Mouse (Mus musculus) midbrain, embryonic 11.5 days (tissue): Measurements from ENCODE around the gene Tcea2. TPM values are rescaled to one million over a fixed set of nuclear protein-coding genes. Genes with fewer than 3 reads are reported as not detected.

Experiments
- ATAC-seq: fragments of 200-750 bp; cut with Nextera tagmentation; 2 replicates; pipeline ENCODE4 v1.8.0; 2017; ENCODE audit warnings: moderate TSS enrichment, moderate library complexity; ENCODE audit not compliant: low FRiP score
- DNase-seq: peaks from one replicate; pipeline ENCODE4 v3.0.0; 2015; ENCODE audit warnings: low spot score; ENCODE audit errors: missing footprints
- H3K27ac ChIP-seq: fragments of 300-500 bp; sonication (generic); 2 replicates; pipeline ENCODE4 v1.5.1; 2014; ENCODE audit warnings: low read depth, low read length
- H3K27me3 ChIP-seq: fragments of 300-500 bp; sonication (generic); 2 replicates; pipeline ENCODE4 v1.6.1; 2014; ENCODE audit warnings: mild to moderate bottlenecking, low read length, moderate library complexity, mixed read lengths; ENCODE audit not compliant: control insufficient read depth, insufficient read depth
- H3K36me3 ChIP-seq: fragments of 300-500 bp; sonication (generic); 2 replicates; pipeline ENCODE4 v1.6.1; 2014; ENCODE audit warnings: mild to moderate bottlenecking, low read length, moderate library complexity, mixed read lengths; ENCODE audit not compliant: control insufficient read depth, insufficient read depth
- H3K4me1 ChIP-seq: fragments of 300-500 bp; sonication (generic); 2 replicates; pipeline ENCODE4 v1.6.1; 2014; ENCODE audit warnings: low read length; ENCODE audit not compliant: control insufficient read depth, insufficient read depth
- H3K4me2 ChIP-seq: fragments of 300-500 bp; sonication (generic); 2 replicates; pipeline ENCODE4 v1.6.1; 2014; ENCODE audit warnings: mild to moderate bottlenecking, moderate library complexity
- H3K4me3 ChIP-seq: fragments of 300-500 bp; sonication (generic); 2 replicates; pipeline ENCODE4 v1.5.1; 2014; ENCODE audit warnings: low read depth, low read length
- H3K9ac ChIP-seq: fragments of 300-500 bp; sonication (generic); 2 replicates; pipeline ENCODE4 v1.6.1; 2014; ENCODE audit warnings: low read length
- H3K9me3 ChIP-seq: fragments of 300-500 bp; sonication (generic); 2 replicates; pipeline ENCODE4 v1.6.1; 2016; ENCODE audit warnings: low read length; ENCODE audit not compliant: control insufficient read depth
- WGBS: fragments of 180-500 bp; shearing (Covaris S2); extraction: QIAGEN DNeasy Blood & Tissue Kit; methylation state at CpG from one replicate; pipeline ENCODE4 v1.1.7; 2014; 5-methylcytosine and 5-hydroxymethylcytosine counted together
- polyA plus RNA-seq: library from polyadenylated mRNA; unstranded; fragments of >200 nt; fragmentation: Nextera tagmentation; extraction: Ambion mirVana; gene quantifications from 2 replicates; pipeline ENCODE4 v1.2.1, GENCODE M21; 2014

Gene Tcea2
- polyA plus RNA-seq, 1 experiment from 2014 or later, result 16.0 TPM

DNA sequence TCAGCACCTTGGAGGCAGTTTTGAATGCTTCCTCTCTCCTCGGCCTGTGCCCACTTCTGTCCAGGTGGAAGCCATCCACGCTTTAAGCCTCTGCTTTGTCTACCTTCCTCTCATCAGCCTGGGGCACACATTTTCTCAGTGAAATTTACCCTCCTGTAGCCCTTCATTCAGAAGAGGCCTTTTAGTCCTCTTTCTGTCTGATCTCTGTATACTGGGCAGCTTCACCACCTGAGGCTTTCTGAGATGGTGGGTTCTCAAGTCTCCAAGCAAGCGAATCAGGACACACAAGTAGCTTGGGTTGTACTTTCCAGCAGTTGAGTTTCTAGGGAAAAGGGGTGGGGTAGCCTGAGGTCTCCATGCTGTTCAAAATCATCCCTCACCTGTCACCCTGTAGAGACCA, 12.2 kb downstream of the Tcea2 start:
- WGBS, result 91% methylated on average over 3 of the region's 3 CpGs

DNA sequence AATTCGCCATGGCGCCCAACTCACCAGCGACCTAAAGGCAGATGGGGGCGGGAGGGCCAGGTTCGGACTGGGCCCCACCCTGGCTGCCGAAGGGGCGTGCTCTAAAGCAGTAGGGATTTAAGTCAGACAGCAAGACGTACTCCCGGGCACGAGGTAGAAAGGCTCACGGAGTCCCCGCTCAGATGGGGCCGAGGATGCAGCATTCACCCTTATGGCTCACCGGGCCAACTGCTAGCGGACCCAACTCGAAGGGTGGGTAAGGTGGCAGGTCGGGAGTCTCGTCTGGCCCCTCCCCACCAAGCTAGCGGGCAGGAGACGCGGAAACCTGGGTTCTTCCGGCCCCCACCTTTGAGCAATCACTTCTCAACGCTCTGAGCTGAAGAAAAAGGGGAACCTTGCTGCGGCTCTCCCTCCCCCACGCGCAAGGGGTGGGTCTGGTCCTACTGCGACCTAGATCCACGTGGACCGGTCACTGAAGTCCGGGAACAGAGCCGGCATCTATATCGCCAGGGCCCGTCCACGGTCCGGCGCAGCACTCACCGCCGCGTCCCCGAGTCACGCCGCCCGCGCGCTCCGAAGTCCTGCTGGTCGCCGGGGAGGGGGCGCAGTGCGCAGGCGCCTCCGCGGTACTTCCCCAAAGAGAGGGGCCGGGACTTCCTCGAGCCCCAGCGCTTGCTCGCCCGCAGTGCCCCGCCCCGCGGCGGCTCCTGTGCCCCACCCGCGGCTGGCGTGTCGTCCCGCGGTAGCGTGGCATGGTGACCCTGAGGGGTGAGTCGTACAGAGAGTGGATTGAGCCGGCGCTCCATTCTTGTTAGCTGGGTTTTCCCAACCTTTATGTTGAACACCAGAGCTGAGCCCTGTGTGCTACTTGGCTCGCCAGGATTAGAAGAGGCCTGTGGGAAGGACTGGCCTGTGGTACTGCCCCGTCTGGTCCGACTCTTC, 13.5 kb downstream of the Tcea2 start, which contains the start of gene Rgs19:
TSS of gene Rgs19 (minus strand) at position 639 of the 942 bp plus-strand sequence.
- peak within 1 kb of the TSS; percentile 82 for H3K9ac ChIP-seq
- peak within 1 kb of the TSS; percentile 60 for H3K4me3 ChIP-seq
- H3K4me1 ChIP-seq, result peaks cover 9% of the 10 kb centered on the region
- H3K9me3 ChIP-seq, result no peaks in the 10 kb centered on the region
- no peaks in the 10 kb centered on the region for H3K36me3 ChIP-seq
- H3K4me2 ChIP-seq, result peak within 1 kb of the TSS; percentile 85
- no peak within 1 kb of the TSS for H3K27ac ChIP-seq
- DNase-seq, result peak; percentile 96
- H3K27me3 ChIP-seq, result no peaks in the 10 kb centered on the region
- under 1% methylated on average over 74 of the region's 75 CpGs for WGBS
- peak; percentile 89 for ATAC-seq

More for the DNA sequence above, 12.2 kb downstream of the Tcea2 start:
- H3K4me2 ChIP-seq, result no peak overlapping the region
- H3K36me3 ChIP-seq, result no peaks in the 10 kb centered on the region
- H3K27ac ChIP-seq, result no peak overlapping the region
- no peak overlapping the region for H3K4me3 ChIP-seq
- ATAC-seq (no peak), DNase-seq (peak; percentile 51)
- H3K9me3 ChIP-seq, result no peaks in the 10 kb centered on the region
- H3K9ac ChIP-seq, result no peak overlapping the region
- no peaks in the 10 kb centered on the region for H3K27me3 ChIP-seq
- H3K4me1 ChIP-seq, result peaks cover 9% of the 10 kb centered on the region

DNA sequence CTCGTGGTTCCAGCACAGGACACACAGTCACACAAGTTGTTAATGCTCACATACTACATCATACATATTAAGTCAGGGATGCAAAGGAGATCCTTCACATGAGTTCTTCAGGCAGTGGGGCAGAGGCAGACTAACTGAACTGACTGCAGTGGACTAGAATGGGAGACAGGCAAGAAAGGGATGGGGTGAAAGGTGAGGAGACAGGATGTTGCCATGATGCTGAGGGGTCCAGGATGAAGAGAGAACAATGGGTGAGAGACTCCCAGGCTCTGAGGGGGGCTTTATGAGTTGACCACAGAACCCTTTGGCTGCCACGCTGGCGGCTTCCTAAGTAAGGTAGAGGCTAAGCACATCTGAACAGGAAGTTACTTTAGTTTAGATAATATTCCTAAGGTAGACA, 14.5 kb downstream of the Tcea2 start:
- H3K27me3 ChIP-seq, result no peaks in the 10 kb centered on the region
- no peaks in the 10 kb centered on the region for H3K9me3 ChIP-seq
- no peak overlapping the region for H3K27ac ChIP-seq
- no peak for DNase-seq
- no peaks in the 10 kb centered on the region for H3K36me3 ChIP-seq
- no peak overlapping the region for H3K4me3 ChIP-seq
- peak overlapping the region; percentile 82; the same call in 1 of the 2 replicates for H3K9ac ChIP-seq
- 88% methylated on average over 3 of the region's 3 CpGs for WGBS
- ATAC-seq, result no peak
- H3K4me1 ChIP-seq, result peaks cover 9% of the 10 kb centered on the region
- H3K4me2 ChIP-seq, result no peak overlapping the region; the same call in 1 of the 2 replicates

DNA sequence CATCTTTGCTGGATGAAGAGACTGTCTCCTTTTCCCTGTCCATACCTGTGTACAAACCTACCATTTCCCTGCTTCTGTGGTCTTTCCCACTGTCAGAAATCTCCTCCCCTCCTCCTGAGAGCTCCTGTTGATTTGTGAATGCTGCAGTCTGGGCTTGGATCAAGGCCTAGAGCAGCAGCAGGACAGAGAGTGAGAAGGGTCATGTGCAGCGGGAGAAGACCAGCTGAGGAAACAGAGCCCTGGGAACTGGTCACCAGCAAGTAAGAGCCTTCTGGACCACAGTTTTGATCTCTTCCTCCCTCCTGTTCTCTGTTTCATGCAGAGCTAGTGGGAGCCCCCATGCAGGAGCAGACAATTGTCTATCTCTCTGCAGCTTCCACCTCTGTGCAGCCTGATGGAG, 15.7 kb downstream of the Tcea2 start:
- no peak for DNase-seq
- no peak overlapping the region for H3K27ac ChIP-seq
- WGBS, result 84% methylated on average over 1 of the region's 1 CpGs
- H3K9ac ChIP-seq, result no peak overlapping the region
- H3K4me2 ChIP-seq, result no peak overlapping the region
- peaks cover 9% of the 10 kb centered on the region for H3K4me1 ChIP-seq
- no peaks in the 10 kb centered on the region for H3K27me3 ChIP-seq
- H3K36me3 ChIP-seq, result no peaks in the 10 kb centered on the region
- H3K4me3 ChIP-seq, result no peak overlapping the region
- no peak for ATAC-seq
- H3K9me3 ChIP-seq, result no peaks in the 10 kb centered on the region

- no peaks in the 10 kb centered on the region for H3K27me3 ChIP-seq
- no peak overlapping the region for H3K27ac ChIP-seq
- DNase-seq, result no peak
- H3K9ac ChIP-seq, result no peak overlapping the region
- no peaks in the 10 kb centered on the region for H3K9me3 ChIP-seq
- H3K4me2 ChIP-seq, result no peak overlapping the region
- ATAC-seq, result no peak
- no peaks in the 10 kb centered on the region for H3K36me3 ChIP-seq
- H3K4me1 ChIP-seq, result peaks cover 9% of the 10 kb centered on the region
- 82% methylated on average over 33 of the region's 33 CpGs for WGBS
- no peak overlapping the region for H3K4me3 ChIP-seq
These were observed 16.8 kb downstream of the Tcea2 start for GRCm38 (mm10) chr2:181696801-181697420.

GRCm38 (mm10) chr2:181698241-181698640, 18.1 kb downstream of the Tcea2 start, which contains the start of gene Lkaaear1:
Gene Lkaaear1, minus strand, starts transcription at chr2:181698442.
- Histone ChIP-seq H3K4me1 (0 out of 2 replicates have a peak, but pooled peaks cover 2% of the 10 kb centered on the region), H3K4me3 (no peak within 1 kb of the TSS), H3K27me3 (no peaks in the 10 kb centered on the region), H3K36me3 (no peaks in the 10 kb centered on the region), H3K9ac (no peak within 1 kb of the TSS), H3K4me2 (no peak within 1 kb of the TSS), H3K9me3 (no peaks in the 10 kb centered on the region), H3K27ac (no peak within 1 kb of the TSS)
- no peak for ATAC-seq
- WGBS, result 46% methylated on average over 5 of the region's 5 CpGs
- no peak for DNase-seq

DNA sequence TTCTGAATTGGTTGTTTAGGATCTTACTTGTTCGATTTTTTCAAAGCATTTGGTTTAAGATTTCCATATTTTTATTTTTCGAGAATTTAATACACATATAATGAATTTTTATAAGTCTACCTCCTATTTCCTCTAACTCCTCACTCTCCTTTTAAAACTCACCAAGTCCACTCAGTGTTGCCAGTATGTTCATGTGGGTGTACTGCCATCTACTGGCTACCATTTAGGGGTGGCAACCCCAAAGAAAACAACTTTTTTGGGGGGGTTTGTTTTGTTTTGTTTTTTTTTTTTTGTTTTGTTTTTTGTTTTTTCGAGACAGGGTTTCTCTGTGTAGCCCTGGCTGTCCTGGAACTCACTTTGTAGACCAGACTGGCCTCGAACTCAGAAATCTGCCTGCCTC, 26.6 kb downstream of the Tcea2 start:
- DNase-seq, result no peak

GRCm38 (mm10) chr2:181713749-181714148, 33.6 kb downstream of the Tcea2 start:
- Histone ChIP-seq H3K27me3 (no peaks in the 10 kb centered on the region), H3K36me3 (no peaks in the 10 kb centered on the region), H3K9ac (0 out of 2 replicates have a peak overlapping the region, but pooled peaks have one; percentile 16), H3K27ac (peak overlapping the region; percentile 60; the same call in 1 of the 2 replicates), H3K9me3 (no peaks in the 10 kb centered on the region), H3K4me2 (no peak overlapping the region), H3K4me3 (no peak overlapping the region), H3K4me1 (peaks cover 16% of the 10 kb centered on the region)
- DNase-seq (peak; percentile 86), ATAC-seq (peak; percentile 71)
- WGBS, result 68% methylated on average over 1 of the region's 1 CpGs

More for the DNA sequence above, 26.6 kb downstream of the Tcea2 start:
- 47% methylated on average over 4 of the region's 4 CpGs for WGBS
- Histone ChIP-seq H3K27ac (no peak overlapping the region), H3K9me3 (no peaks in the 10 kb centered on the region), H3K9ac (no peak overlapping the region), H3K27me3 (no peaks in the 10 kb centered on the region), H3K4me2 (no peak overlapping the region), H3K36me3 (no peaks in the 10 kb centered on the region), H3K4me1 (no peaks in the 10 kb centered on the region), H3K4me3 (no peak overlapping the region)
- ATAC-seq, result no peak

DNA sequence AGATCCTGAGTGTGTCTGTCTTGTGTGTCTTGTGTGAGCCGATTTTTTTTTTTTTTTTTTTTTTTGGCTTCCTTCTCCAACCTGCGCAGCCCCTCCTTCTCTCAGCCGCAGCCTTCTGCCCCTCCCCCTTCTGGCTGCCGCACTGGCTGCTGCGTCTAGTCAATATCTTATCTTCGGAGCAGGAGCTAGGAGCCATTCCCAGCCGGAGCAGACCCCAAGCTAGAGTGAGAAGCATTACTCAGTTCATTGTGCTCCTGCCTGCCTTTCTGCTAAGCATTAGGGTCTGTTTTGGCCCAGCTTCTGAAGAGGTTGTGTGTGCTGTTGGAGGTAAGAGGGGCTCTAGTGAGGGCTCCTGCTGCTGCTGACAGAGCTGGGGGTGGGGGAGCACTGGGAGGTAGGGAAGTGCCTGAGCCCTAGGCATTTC, 34.8 kb downstream of the Tcea2 start, which contains the start of gene Oprl1:
TSS of gene Oprl1 (plus strand) at position 114 of the 424 bp plus-strand sequence.
- 2% methylated on average over 7 of the region's 7 CpGs for WGBS
- DNase-seq (peak; percentile 92), ATAC-seq (peak; percentile 76)
- Histone ChIP-seq H3K4me2 (peak within 1 kb of the TSS; percentile 46), H3K9me3 (no peaks in the 10 kb centered on the region), H3K36me3 (no peaks in the 10 kb centered on the region), H3K4me3 (peak within 1 kb of the TSS; percentile 31), H3K4me1 (peaks cover 16% of the 10 kb centered on the region), H3K9ac (peak within 1 kb of the TSS; percentile 66), H3K27ac (peak within 1 kb of the TSS; percentile 65), H3K27me3 (no peaks in the 10 kb centered on the region)
